Mouse (Mus musculus): Measurements from ENCODE around the gene Dab1. TPM values are rescaled to one million over a fixed set of nuclear protein-coding genes. Genes with fewer than 3 reads are reported as not detected.

Dab1 gene
- polyA plus RNA-seq, 1 experiment from 2014 or later: 0.77 TPM

- DNase-seq (ENCODE audit: low spot score): no peak
Measured at GRCm38 (mm10) chr4:104509230-104509985, 890.2 kb downstream of the Dab1 start.

- DNase-seq (ENCODE audit: low spot score): no peak
Measured at GRCm38 (mm10) chr4:104511855-104512254, 892.7 kb downstream of the Dab1 start.

GRCm38 (mm10) chr4:104512513-104512912 is 893.4 kb downstream of the Dab1 start:
- no peak for DNase-seq (ENCODE audit: low spot score)

DNA sequence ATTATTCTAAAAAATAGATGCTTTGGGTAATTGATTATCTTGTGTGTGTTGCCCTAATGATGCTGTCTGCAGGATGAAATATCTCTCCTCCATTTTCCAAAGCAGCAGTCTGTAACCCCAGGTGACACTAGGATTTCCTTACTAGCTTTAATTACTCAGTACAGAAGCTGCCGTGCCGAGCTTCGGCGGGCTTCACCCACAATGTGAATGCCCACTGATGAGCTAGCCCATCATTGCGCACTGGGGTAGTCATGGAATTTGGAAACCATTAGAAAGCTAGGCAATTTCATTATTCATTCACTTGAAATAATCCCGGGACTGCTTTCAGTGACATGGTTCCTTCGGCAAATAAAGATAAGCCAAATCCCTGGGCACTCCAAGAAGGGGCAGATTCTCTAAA is 894.5 kb downstream of the Dab1 start:
- DNase-seq (ENCODE audit: low spot score): no peak

DNA sequence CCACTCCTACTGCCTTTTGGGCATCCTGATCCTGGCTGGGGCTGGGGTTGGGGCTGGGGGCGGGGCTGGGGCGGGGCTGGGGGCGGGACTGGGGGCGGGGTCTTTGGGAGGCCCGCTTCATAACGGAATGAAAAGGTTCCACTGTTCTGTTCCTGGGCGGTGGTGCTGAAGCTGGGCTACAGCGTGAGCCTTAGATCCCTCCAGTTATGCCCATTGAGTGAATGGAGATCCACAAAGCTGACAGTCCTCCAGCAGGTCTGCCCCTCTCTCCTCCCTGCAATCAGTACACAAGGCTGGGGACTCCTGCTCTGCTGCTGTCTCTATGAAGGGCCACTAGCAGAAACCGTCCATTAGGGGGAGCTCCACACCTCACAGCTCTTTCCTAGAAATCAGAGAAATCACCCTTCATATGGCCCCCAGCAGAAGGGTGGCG is 895.4 kb downstream of the Dab1 start:
- peak; percentile 2 for DNase-seq (ENCODE audit: low spot score)

DNA sequence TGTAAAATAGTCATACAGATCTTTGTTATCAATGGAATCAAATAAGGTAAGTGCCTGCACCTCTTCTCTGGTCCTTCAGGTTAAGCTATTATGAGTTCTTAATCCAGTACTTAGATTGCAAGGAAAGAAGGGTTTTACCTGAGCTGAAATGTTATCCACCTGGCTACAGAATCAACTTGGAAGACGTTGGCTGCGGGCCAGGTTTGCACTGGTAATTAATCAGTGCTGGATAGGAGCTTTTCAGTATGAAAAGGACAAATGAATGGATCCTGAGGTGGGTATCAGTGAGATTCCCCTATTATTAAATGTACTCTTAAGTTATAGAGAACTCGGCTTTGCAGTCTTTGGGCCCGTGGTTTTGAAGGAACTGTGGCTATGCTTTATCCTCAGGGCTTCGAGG is 896.5 kb downstream of the Dab1 start:
- DNase-seq (ENCODE audit: low spot score): no peak

DNA sequence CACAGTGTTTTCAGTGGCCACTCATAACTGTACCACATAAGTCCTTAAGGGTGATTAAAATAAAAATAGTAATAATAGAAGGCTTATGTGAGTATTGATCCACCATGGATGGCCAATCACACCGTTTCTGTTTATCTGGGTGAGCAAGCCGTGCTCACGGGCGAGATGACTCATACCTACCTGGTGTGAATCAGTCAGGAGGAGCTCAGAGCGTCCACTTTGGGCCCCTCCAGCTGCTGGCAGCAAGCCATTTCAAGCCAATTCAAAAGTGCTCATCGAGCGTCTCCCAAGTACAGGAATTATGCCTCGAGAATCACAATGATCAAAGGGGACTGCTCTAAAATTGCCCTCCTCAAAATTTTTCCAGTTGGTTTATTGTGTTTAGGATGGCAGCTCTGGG is 903.2 kb downstream of the Dab1 start:
- no peak for DNase-seq (ENCODE audit: low spot score)

GRCm38 (mm10) chr4:104523776-104524175 is 904.6 kb downstream of the Dab1 start:
- DNase-seq (ENCODE audit: low spot score): no peak

- DNase-seq (ENCODE audit: low spot score): no peak
Measured at GRCm38 (mm10) chr4:104529905-104530646, 910.9 kb downstream of the Dab1 start.

DNA sequence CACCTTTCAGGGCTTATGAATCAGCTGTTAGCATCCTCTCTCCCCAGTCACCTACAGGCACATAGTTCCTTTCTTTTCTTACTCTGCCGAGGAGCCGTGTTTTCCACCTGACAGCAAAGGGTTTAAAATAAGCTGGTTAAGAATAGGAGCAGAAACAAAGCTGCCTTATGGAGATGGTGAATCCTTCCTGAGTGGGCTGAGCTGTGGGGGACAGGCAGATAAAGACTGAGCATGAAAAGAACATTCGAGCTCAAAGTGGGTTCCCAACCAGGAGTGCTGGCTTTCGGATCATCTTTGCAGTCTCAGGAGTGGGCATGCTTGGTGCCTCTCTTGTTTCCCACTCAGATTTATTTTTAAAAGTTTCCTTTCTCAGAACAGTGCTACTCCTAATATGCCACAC is 913.7 kb downstream of the Dab1 start:
- no peak for DNase-seq (ENCODE audit: low spot score)

DNA sequence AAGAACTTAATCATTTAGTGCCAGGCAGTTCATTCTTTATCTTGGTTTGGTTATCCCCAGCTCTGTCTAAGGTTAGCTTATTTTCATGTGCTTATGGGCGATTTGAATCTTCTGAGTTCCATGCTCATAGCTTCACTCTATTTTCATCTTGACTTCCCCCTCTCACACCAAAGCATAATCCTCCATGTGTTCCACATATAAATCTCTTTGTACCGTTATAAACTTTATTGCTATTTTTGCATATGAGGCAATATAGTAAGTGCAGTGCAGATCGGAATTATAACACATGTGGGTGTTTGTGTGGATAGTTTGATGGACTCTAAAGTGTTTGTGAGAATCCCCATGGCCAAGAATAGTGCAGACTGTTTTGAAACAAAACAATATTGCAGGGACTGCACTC is 919.3 kb downstream of the Dab1 start:
- no peak for DNase-seq (ENCODE audit: low spot score)

- no peak for DNase-seq (ENCODE audit: low spot score)
Measured at GRCm38 (mm10) chr4:104539047-104539446, 919.9 kb downstream of the Dab1 start.

DNA sequence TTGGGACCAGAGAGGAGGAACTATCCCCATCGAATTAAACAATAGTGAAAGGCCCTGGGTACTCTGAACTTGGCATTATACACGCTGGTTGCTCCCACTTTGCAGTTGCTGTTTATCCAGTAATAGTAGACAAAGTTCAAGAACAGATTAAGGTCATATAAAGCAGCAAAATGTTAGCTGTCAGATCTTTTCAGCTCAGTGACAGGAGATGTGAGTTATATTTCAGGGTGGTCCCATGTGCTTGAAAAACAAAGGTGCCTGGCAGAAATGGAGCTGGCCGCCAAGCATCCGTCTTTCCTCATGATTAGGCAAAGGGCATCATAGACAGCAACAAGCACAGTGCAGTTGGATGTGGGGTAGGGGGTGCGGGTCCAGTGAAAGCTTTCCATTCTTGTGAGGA is 927.9 kb downstream of the Dab1 start:
- no peak for DNase-seq (ENCODE audit: low spot score)

GRCm38 (mm10) chr4:104548287-104548686 is 929.1 kb downstream of the Dab1 start:
- no peak for DNase-seq (ENCODE audit: low spot score)

- DNase-seq (ENCODE audit: low spot score): no peak
Measured at GRCm38 (mm10) chr4:104550581-104551205, 931.5 kb downstream of the Dab1 start.

DNA sequence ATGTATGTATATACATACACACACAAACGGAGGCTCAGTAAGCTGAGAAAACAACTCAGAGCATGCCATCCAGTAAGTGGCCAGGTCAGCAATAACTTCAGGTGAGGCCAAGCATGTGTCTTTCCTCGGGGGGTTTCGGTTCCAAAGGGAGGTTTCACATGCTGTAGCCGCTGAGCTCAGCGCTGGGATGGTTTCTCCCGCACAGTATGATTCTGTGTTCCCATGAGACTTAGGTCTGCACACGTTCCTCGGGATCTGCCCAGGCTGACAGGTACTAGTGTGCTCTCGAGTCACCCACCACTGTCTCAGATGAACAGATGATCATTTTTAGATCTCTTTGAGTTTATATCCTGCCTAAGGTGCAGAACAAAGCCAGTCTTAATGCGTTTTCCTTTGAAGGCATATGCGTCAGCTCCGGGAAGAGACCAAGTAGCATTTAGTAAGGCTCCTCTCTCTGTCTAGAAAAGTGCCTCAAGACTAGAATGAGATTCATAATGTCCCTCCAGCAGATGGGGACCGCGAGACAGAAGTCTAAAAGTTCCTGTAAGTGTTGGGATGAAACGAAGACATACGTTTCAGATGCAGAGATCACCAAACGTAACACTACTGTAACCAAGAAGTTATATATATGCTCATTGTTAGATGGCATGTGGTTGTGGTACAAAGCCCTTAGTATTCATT is 932.4 kb downstream of the Dab1 start:
- no peak for DNase-seq (ENCODE audit: low spot score)

DNA sequence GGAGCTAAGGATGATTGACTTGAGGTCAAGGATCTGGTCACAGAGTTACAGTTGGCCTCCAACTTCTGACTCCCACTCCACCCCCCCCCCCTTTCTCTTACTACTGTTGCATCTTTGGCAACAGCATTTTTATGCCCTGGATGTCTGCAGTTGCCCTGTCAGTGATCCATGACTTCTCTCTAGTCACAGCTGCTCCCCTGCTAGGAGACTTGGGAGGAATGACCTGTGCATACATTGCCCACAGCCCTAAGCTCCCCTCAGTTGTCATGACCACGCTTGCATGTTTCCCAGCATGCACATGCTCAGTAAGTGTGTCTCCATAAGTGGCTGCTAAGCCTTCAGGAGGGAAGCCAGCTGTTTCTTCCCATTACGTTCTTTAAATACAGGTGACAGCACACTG is 936.2 kb downstream of the Dab1 start:
- no peak for DNase-seq (ENCODE audit: low spot score)

GRCm38 (mm10) chr4:104563512-104563911 is 944.4 kb downstream of the Dab1 start:
- DNase-seq (ENCODE audit: low spot score): no peak

- no peak for DNase-seq (ENCODE audit: low spot score)
Measured at GRCm38 (mm10) chr4:104570523-104570922, 951.4 kb downstream of the Dab1 start.

DNA sequence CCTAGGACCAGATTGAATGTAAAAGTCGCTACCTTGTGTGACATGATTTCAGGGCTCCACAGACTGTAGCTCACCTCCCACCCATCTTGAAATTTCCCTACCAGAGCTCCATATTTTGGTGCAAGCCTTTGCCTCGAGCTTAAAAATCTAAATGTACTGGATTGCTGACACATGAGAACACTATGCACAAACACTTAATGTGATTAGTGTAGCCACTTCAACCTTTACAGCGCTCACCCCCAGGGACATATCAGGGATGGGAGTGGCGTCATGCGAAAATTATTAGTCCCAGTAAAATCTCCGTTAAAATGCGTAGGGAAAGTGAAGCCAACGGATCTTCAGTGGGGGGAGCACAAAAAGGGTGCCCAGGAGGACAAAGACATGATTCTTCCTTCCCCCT is 953.3 kb downstream of the Dab1 start:
- DNase-seq (ENCODE audit: low spot score): no peak

DNA sequence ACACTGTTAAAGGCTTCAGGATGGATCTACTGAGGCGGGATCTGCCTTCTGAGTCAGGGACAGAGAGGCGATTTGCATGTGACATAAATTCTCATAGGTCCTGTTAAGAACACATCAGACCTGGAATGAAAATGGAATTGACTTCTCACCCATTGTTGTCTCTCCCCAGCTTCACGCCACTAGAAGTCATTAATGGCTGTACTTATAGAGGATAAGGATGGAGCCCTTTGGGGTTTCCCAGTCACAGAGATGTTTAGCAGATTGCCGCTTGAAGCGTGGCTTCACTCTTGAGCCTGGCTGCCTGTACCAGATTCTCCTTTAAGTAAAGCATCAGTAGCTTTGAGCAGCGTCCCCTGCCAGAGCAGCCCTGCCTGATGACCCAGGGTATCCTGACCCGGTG is 954.3 kb downstream of the Dab1 start:
- no peak for DNase-seq (ENCODE audit: low spot score)

- DNase-seq (ENCODE audit: low spot score): no peak
Measured at GRCm38 (mm10) chr4:104578370-104578769, 959.2 kb downstream of the Dab1 start.

All from thymus, postnatal 0 days (tissue).